Mouse (Mus musculus) erythroid progenitor cell, adult 5-6 weeks (primary cell): ENCODE data around the gene Lexm. TPM values are rescaled to one million over a fixed set of nuclear protein-coding genes. Genes with fewer than 3 reads are reported as not detected.

Experiments
- ATAC-seq: replicated peaks from 2 replicates; pipeline ENCODE4 v1.8.0; 2016; ENCODE audit warnings: moderate number of reproducible peaks, mild to moderate bottlenecking, moderate TSS enrichment, inconsistent platforms; ENCODE audit not compliant: poor library complexity, low FRiP score, severe bottlenecking
- total RNA-seq, 2 experiments: library from RNA; stranded (forward) in 1 of 2; stranded (reverse) in 1 of 2; fragments of 150-400 nt in 1 of 2; fragments of 186-747, 209-891 nt in 1 of 2; gene quantifications; 2 replicates each; pipeline versions ENCODE4 v1.2.3 to v1.2.4; 2015 to 2017; ENCODE audit warnings: low replicate concordance in 2 of 2

Lexm gene
- total RNA-seq, 2 experiments from 2014 or later, result not detected

GRCm38 (mm10) chr4:106590142-106590541, 26.9 kb downstream of the Lexm start:
- no peak for ATAC-seq

GRCm38 (mm10) chr4:106587075-106587474, 30.0 kb downstream of the Lexm start:
- no peak for ATAC-seq

- ATAC-seq, result no peak
These were observed 32.4 kb downstream of the Lexm start for GRCm38 (mm10) chr4:106584665-106585064.

GRCm38 (mm10) chr4:106582428-106583153, 34.5 kb downstream of the Lexm start:
- peak; percentile 86 for ATAC-seq

GRCm38 (mm10) chr4:106581865-106582204, 35.2 kb downstream of the Lexm start:
- ATAC-seq, result no peak

- no peak for ATAC-seq
These were observed 35.7 kb downstream of the Lexm start for GRCm38 (mm10) chr4:106581176-106581864.

GRCm38 (mm10) chr4:106577511-106577910, 39.5 kb downstream of the Lexm start:
- no peak for ATAC-seq

- no peak for ATAC-seq
These were observed 42.0 kb downstream of the Lexm start for GRCm38 (mm10) chr4:106575022-106575421.

- no peak for ATAC-seq
These were observed 45.8 kb downstream of the Lexm start for GRCm38 (mm10) chr4:106571081-106571724.

GRCm38 (mm10) chr4:106569680-106570079, 47.4 kb downstream of the Lexm start:
- no peak for ATAC-seq

GRCm38 (mm10) chr4:106564161-106564560, 52.9 kb downstream of the Lexm start:
- ATAC-seq, result no peak

- ATAC-seq, result no peak
These were observed 53.9 kb downstream of the Lexm start for GRCm38 (mm10) chr4:106562837-106563790.

- no peak for ATAC-seq
These were observed 55.0 kb downstream of the Lexm start for GRCm38 (mm10) chr4:106562006-106562405.

GRCm38 (mm10) chr4:106560846-106561781, 55.9 kb downstream of the Lexm start, which contains the start of gene Dhcr24:
Gene Dhcr24 (plus strand): TSS chr4:106561038.
- peak; percentile 92 for ATAC-seq

- ATAC-seq, result peak; percentile 64
These were observed 56.7 kb downstream of the Lexm start for GRCm38 (mm10) chr4:106560213-106560845.

- ATAC-seq, result no peak
These were observed 57.5 kb downstream of the Lexm start for GRCm38 (mm10) chr4:106559343-106560212.

- ATAC-seq, result no peak
These were observed 59.1 kb downstream of the Lexm start for GRCm38 (mm10) chr4:106557978-106558377.
